Mouse (Mus musculus): Measurements from ENCODE around the gene Flii. TPM values are rescaled to one million over a fixed set of nuclear protein-coding genes. Genes with fewer than 3 reads are reported as not detected.
A peak's percentile ranks its signal among the peaks of the same experiment; 100 is the strongest.

The Flii gene
- polyA plus RNA-seq, 1 experiment from 2014 or later: 67.6 TPM

- no peak overlapping the region for H3K27ac ChIP-seq (ENCODE audit: low read length)
- ATAC-seq (ENCODE audit: insufficient number of reproducible peaks, insufficient read depth, low FRiP score, low read depth): no peak
- no peak overlapping the region for H3K4me2 ChIP-seq (replicated peaks; ENCODE audit: low read depth, low read length)
- H3K9me3 ChIP-seq (ENCODE audit: control insufficient read depth, low read depth, low read length): no peaks in the 10 kb centered on the region
- no peak overlapping the region for H3K9ac ChIP-seq (replicated peaks; ENCODE audit: low read depth, low read length)
- 47% methylated on average over 4 of the region's 4 CpGs for WGBS
- peaks cover 47% of the 10 kb centered on the region for H3K36me3 ChIP-seq (ENCODE audit: control insufficient read depth, insufficient read depth, low read length)
- no peaks in the 10 kb centered on the region for H3K27me3 ChIP-seq (ENCODE audit: control insufficient read depth, insufficient read depth, low read length)
- H3K4me3 ChIP-seq (ENCODE audit: low read depth, low read length): no peak overlapping the region
- peaks cover 21% of the 10 kb centered on the region for H3K4me1 ChIP-seq (ENCODE audit: control insufficient read depth, insufficient read depth, low read length)
These were observed 23.9 kb downstream of the Flii start for GRCm38 (mm10) chr11:60703131-60703530.

- Histone ChIP-seq H3K9me3 (ENCODE audit: control insufficient read depth, low read depth, low read length) (no peaks in the 10 kb centered on the region), H3K4me3 (ENCODE audit: low read depth, low read length) (no peak overlapping the region), H3K4me2 (replicated peaks; ENCODE audit: low read depth, low read length) (no peak overlapping the region), H3K36me3 (ENCODE audit: control insufficient read depth, insufficient read depth, low read length) (peaks cover 33% of the 10 kb centered on the region), H3K4me1 (ENCODE audit: control insufficient read depth, insufficient read depth, low read length) (peaks cover 21% of the 10 kb centered on the region), H3K9ac (replicated peaks; ENCODE audit: low read depth, low read length) (no peak overlapping the region), H3K27me3 (ENCODE audit: control insufficient read depth, insufficient read depth, low read length) (no peaks in the 10 kb centered on the region), H3K27ac (ENCODE audit: low read length) (no peak overlapping the region)
- WGBS: 73% methylated on average over 4 of the region's 4 CpGs
- ATAC-seq (ENCODE audit: insufficient number of reproducible peaks, insufficient read depth, low FRiP score, low read depth): no peak
These were observed 25.5 kb downstream of the Flii start for GRCm38 (mm10) chr11:60701611-60702010.

GRCm38 (mm10) chr11:60700320-60701185 is 26.5 kb downstream of the Flii start:
- 22% methylated on average over 12 of the region's 12 CpGs for WGBS
- H3K27ac ChIP-seq (ENCODE audit: low read length): peak overlapping the region; percentile 88; the same call in 1 of the 2 replicates
- H3K27me3 ChIP-seq (ENCODE audit: control insufficient read depth, insufficient read depth, low read length): no peaks in the 10 kb centered on the region
- peaks cover 21% of the 10 kb centered on the region for H3K4me1 ChIP-seq (ENCODE audit: control insufficient read depth, insufficient read depth, low read length)
- no peak for ATAC-seq (ENCODE audit: insufficient number of reproducible peaks, insufficient read depth, low FRiP score, low read depth)
- H3K4me2 ChIP-seq (replicated peaks; ENCODE audit: low read depth, low read length): peak overlapping the region; percentile 83
- peak overlapping the region; percentile 68 for H3K4me3 ChIP-seq (ENCODE audit: low read depth, low read length)
- no peaks in the 10 kb centered on the region for H3K9me3 ChIP-seq (ENCODE audit: control insufficient read depth, low read depth, low read length)
- peaks cover 22% of the 10 kb centered on the region for H3K36me3 ChIP-seq (ENCODE audit: control insufficient read depth, insufficient read depth, low read length)
- H3K9ac ChIP-seq (replicated peaks; ENCODE audit: low read depth, low read length): peak overlapping the region; percentile 76

GRCm38 (mm10) chr11:60699524-60700075 is 27.5 kb downstream of the Flii start, which contains the start of gene Llgl1:
TSS of gene Llgl1 (plus strand) at chr11:60699723.
- peaks cover 21% of the 10 kb centered on the region for H3K4me1 ChIP-seq (ENCODE audit: control insufficient read depth, insufficient read depth, low read length)

GRCm38 (mm10) chr11:60698806-60699523 is 28.1 kb downstream of the Flii start:
- WGBS: 2% methylated on average over 22 of the region's 22 CpGs

More at GRCm38 (mm10) chr11:60699524-60700075, 27.5 kb downstream of the Flii start, which contains the start of gene Llgl1:
- Histone ChIP-seq H3K9ac (replicated peaks; ENCODE audit: low read depth, low read length) (peak within 1 kb of the TSS; percentile 76), H3K27ac (ENCODE audit: low read length) (peak within 1 kb of the TSS; percentile 88), H3K4me3 (ENCODE audit: low read depth, low read length) (peak within 1 kb of the TSS; percentile 68), H3K9me3 (ENCODE audit: control insufficient read depth, low read depth, low read length) (no peaks in the 10 kb centered on the region), H3K36me3 (ENCODE audit: control insufficient read depth, insufficient read depth, low read length) (peaks cover 14% of the 10 kb centered on the region; the same call in 1 of the 2 replicates), H3K27me3 (ENCODE audit: control insufficient read depth, insufficient read depth, low read length) (no peaks in the 10 kb centered on the region), H3K4me2 (replicated peaks; ENCODE audit: low read depth, low read length) (peak within 1 kb of the TSS; percentile 83)
- peak; percentile 90 for ATAC-seq (ENCODE audit: insufficient number of reproducible peaks, insufficient read depth, low FRiP score, low read depth)
- WGBS: under 1% methylated on average over 48 of the region's 73 CpGs

GRCm38 (mm10) chr11:60697561-60697960 is 29.5 kb downstream of the Flii start:
- Histone ChIP-seq H3K9me3 (ENCODE audit: control insufficient read depth, low read depth, low read length) (no peaks in the 10 kb centered on the region), H3K27ac (ENCODE audit: low read length) (no peak overlapping the region), H3K4me3 (ENCODE audit: low read depth, low read length) (no peak overlapping the region), H3K4me1 (ENCODE audit: control insufficient read depth, insufficient read depth, low read length) (peaks cover 21% of the 10 kb centered on the region), H3K9ac (replicated peaks; ENCODE audit: low read depth, low read length) (no peak overlapping the region), H3K27me3 (ENCODE audit: control insufficient read depth, insufficient read depth, low read length) (no peaks in the 10 kb centered on the region), H3K36me3 (ENCODE audit: control insufficient read depth, insufficient read depth, low read length) (peaks cover under 1% of the 10 kb centered on the region; the same call in 1 of the 2 replicates), H3K4me2 (replicated peaks; ENCODE audit: low read depth, low read length) (no peak overlapping the region)
- WGBS: 66% methylated on average over 2 of the region's 2 CpGs
- no peak for ATAC-seq (ENCODE audit: insufficient number of reproducible peaks, insufficient read depth, low FRiP score, low read depth)

More at GRCm38 (mm10) chr11:60698806-60699523, 28.1 kb downstream of the Flii start:
- Histone ChIP-seq H3K36me3 (ENCODE audit: control insufficient read depth, insufficient read depth, low read length) (peaks cover 8% of the 10 kb centered on the region; the same call in 1 of the 2 replicates), H3K4me1 (ENCODE audit: control insufficient read depth, insufficient read depth, low read length) (peaks cover 21% of the 10 kb centered on the region), H3K27ac (ENCODE audit: low read length) (peak overlapping the region; percentile 88), H3K9ac (replicated peaks; ENCODE audit: low read depth, low read length) (peak overlapping the region; percentile 76), H3K27me3 (ENCODE audit: control insufficient read depth, insufficient read depth, low read length) (no peaks in the 10 kb centered on the region), H3K9me3 (ENCODE audit: control insufficient read depth, low read depth, low read length) (no peaks in the 10 kb centered on the region), H3K4me3 (ENCODE audit: low read depth, low read length) (peak overlapping the region; percentile 68), H3K4me2 (replicated peaks; ENCODE audit: low read depth, low read length) (peak overlapping the region; percentile 63)
- ATAC-seq (ENCODE audit: insufficient number of reproducible peaks, insufficient read depth, low FRiP score, low read depth): peak; percentile 64; the same call in 1 of the 2 replicates

GRCm38 (mm10) chr11:60696165-60696564 is 30.9 kb downstream of the Flii start:
- Histone ChIP-seq H3K36me3 (ENCODE audit: control insufficient read depth, insufficient read depth, low read length) (no peaks in the 10 kb centered on the region), H3K4me3 (ENCODE audit: low read depth, low read length) (no peak overlapping the region), H3K9ac (replicated peaks; ENCODE audit: low read depth, low read length) (no peak overlapping the region), H3K4me1 (ENCODE audit: control insufficient read depth, insufficient read depth, low read length) (peaks cover 15% of the 10 kb centered on the region), H3K27ac (ENCODE audit: low read length) (no peak overlapping the region), H3K9me3 (ENCODE audit: control insufficient read depth, low read depth, low read length) (no peaks in the 10 kb centered on the region), H3K4me2 (replicated peaks; ENCODE audit: low read depth, low read length) (no peak overlapping the region), H3K27me3 (ENCODE audit: control insufficient read depth, insufficient read depth, low read length) (no peaks in the 10 kb centered on the region)
- WGBS: 61% methylated on average over 1 of the region's 1 CpGs
- no peak for ATAC-seq (ENCODE audit: insufficient number of reproducible peaks, insufficient read depth, low FRiP score, low read depth)
